Mouse (Mus musculus) CH12.LX (cell line): ENCODE measurements around the gene Ces1b. TPM values are rescaled to one million over a fixed set of nuclear protein-coding genes. Genes with fewer than 3 reads are reported as not detected.
A peak's percentile ranks its signal among the peaks of the same experiment; 100 is the strongest.

Source experiments
- DNase-seq: peaks from one replicate; pipeline ENCODE4 v3.0.0-alpha.2; 2013; ENCODE audit errors: extremely low read depth
- H3K27ac ChIP-seq: 2 replicates; pipeline ENCODE4 v1.5.1; 2012; ENCODE audit warnings: low read depth, mild to moderate bottlenecking, control low read depth, moderate library complexity; ENCODE audit not compliant: insufficient read depth
- H3K27me3 ChIP-seq: replicated peaks from 2 replicates; pipeline ENCODE3; 2012; ENCODE audit warnings: inconsistent platforms
- H3K36me3 ChIP-seq, 2 experiments: replicated peaks in 1 of 2; 2 replicates each; pipeline versions ENCODE3 to v1.6.1; 2012; ENCODE audit warnings: inconsistent platforms in 1 of 2, low read length in 1 of 2, mild to moderate bottlenecking in 1 of 2, mixed read lengths in 1 of 2, moderate library complexity in 1 of 2; ENCODE audit not compliant: control insufficient read depth in 1 of 2, insufficient read depth in 1 of 2
- H3K4me1 ChIP-seq, 2 experiments: 2 replicates each; pipeline ENCODE4 v1.6.1; 2012; ENCODE audit warnings: inconsistent platforms in 1 of 2, moderate library complexity in 1 of 2; ENCODE audit not compliant: insufficient read depth in 2 of 2, control insufficient read depth in 1 of 2
- H3K4me2 ChIP-seq: 2 replicates; pipeline ENCODE4 v1.6.1; 2012; ENCODE audit warnings: low read depth, mild to moderate bottlenecking, control low read depth; ENCODE audit not compliant: poor library complexity, insufficient read depth, severe bottlenecking
- H3K4me3 ChIP-seq, 3 experiments: fragments of 150-350 bp in 1 of 3; sonication (generic) in 1 of 3; replicated peaks in 1 of 3; 2 replicates each; pipeline versions ENCODE3 to v1.5.1; 2011 to 2012; ENCODE audit warnings: low read depth in 2 of 3, low read length in 2 of 3, mild to moderate bottlenecking in 2 of 3, moderate library complexity in 2 of 3, control low read depth in 1 of 3, improper control_type of control experiment in 1 of 3, inconsistent platforms in 1 of 3, mixed read lengths in 1 of 3; ENCODE audit not compliant: poor library complexity in 1 of 3
- H3K79me2 ChIP-seq: replicated peaks from 2 replicates; pipeline ENCODE4 v1.6.1; 2012; ENCODE audit warnings: mild to moderate bottlenecking, moderate library complexity; ENCODE audit not compliant: control insufficient read depth, poor library complexity, insufficient read depth, severe bottlenecking; ENCODE audit errors: extremely low read depth
- H3K9ac ChIP-seq: 2 replicates; pipeline ENCODE4 v1.6.1; 2012; ENCODE audit warnings: low read depth, mild to moderate bottlenecking, control low read depth, moderate library complexity; ENCODE audit not compliant: insufficient read depth
- H3K9me3 ChIP-seq: replicated peaks from 2 replicates; pipeline ENCODE3; 2012; ENCODE audit warnings: low read length, inconsistent platforms, mixed read lengths
- CTCF ChIP-seq, 2 experiments: IDR thresholded peaks in 1 of 2; conservative IDR thresholded peaks in 1 of 2; 2 replicates each; pipeline ENCODE4 v1.5.1; 2011 to 2012; ENCODE audit warnings: low read depth in 2 of 2, low read length in 2 of 2, improper control_type of control experiment in 1 of 2, inconsistent platforms in 1 of 2, mild to moderate bottlenecking in 1 of 2, moderate library complexity in 1 of 2
- IRF4 ChIP-seq: IDR thresholded peaks from 2 replicates; pipeline ENCODE4 v1.6.1; 2014; ENCODE audit warnings: low read depth, mild to moderate bottlenecking, inconsistent platforms, low read length, improper control_type of control experiment
- MAFK ChIP-seq: IDR thresholded peaks from 2 replicates; pipeline ENCODE4 v1.6.1; 2011; ENCODE audit warnings: low read length, improper control_type of control experiment; ENCODE audit not compliant: insufficient replicate concordance
- MEF2A ChIP-seq: IDR thresholded peaks from 2 replicates; pipeline ENCODE4 v1.6.1; 2014; ENCODE audit warnings: low read depth, mild to moderate bottlenecking, inconsistent platforms, low read length, improper control_type of control experiment, borderline replicate concordance
- MXI1 ChIP-seq: IDR thresholded peaks from 2 replicates; pipeline ENCODE4 v1.6.1; 2011; ENCODE audit warnings: mild to moderate bottlenecking, low read depth, low read length, improper control_type of control experiment
- NRF1 ChIP-seq: IDR thresholded peaks from 2 replicates; pipeline ENCODE4 v1.6.1; 2014; ENCODE audit warnings: low read depth, mild to moderate bottlenecking, inconsistent platforms, low read length, improper control_type of control experiment, moderate library complexity
- POLR2A ChIP-seq: IDR thresholded peaks from 2 replicates; pipeline ENCODE4 v1.6.1; 2011; ENCODE audit warnings: low read depth, mild to moderate bottlenecking, improper control_type of control experiment, low read length
- RAD21 ChIP-seq: IDR thresholded peaks from 2 replicates; pipeline ENCODE4 v1.6.1; 2011; ENCODE audit warnings: low read depth, mild to moderate bottlenecking, low read length, improper control_type of control experiment, moderate library complexity
- SIN3A ChIP-seq: IDR thresholded peaks from 2 replicates; pipeline ENCODE4 v1.6.1; 2012; ENCODE audit warnings: low read length, improper control_type of control experiment, inconsistent platforms
- SMC3 ChIP-seq: IDR thresholded peaks from 2 replicates; pipeline ENCODE4 v1.6.1; 2011; ENCODE audit warnings: low read depth, low read length, improper control_type of control experiment
- dilution Hi-C: fragments of 300-500 bp; cut with MboI; formaldehyde crosslinking; loops from 2 replicates; pipeline ENCODE4 v1.14.3; 2020; ENCODE audit warnings: low sequenced_read_pairs; ENCODE audit not compliant: extremely low pct_unique_long_range_greater_than_20kb, extremely low pct_ligation_motif_present
- in situ Hi-C: fragments of 300-500 bp; cut with MboI; formaldehyde crosslinking; loops from 3 replicates; pipeline ENCODE4 v1.14.3; 2019; ENCODE audit warnings: low sequenced_read_pairs, low pct_ligation_motif_present, low pct_unique_long_range_greater_than_20kb, mixed read lengths
- polyA plus RNA-seq: library from polyadenylated mRNA; unstranded; fragments of >175 nt; gene quantifications from 2 replicates; pipeline ENCODE4 v1.2.1, GENCODE M21; 2012; ENCODE audit warnings: low read depth; ENCODE audit not compliant: insufficient read length
- total RNA-seq, 2 experiments: library from RNA; depleted of rRNA; stranded (reverse); fragments of 300-350 nt in 1 of 2; fragments of >200 nt in 1 of 2; gene quantifications; 2 replicates each; pipeline ENCODE4 v1.2.3; 2012 to 2014

Ces1b gene
- total and polyA plus RNA-seq, 3 experiments = not detected

GRCm38 (mm10) chr8:93014300-93014699, 65.5 kb downstream of the Ces1b start:
- Histone ChIP-seq H3K9ac (no peak overlapping the region), H3K27me3 (no peaks in the 10 kb centered on the region), H3K9me3 (no peaks in the 10 kb centered on the region), H3K4me2 (no peak overlapping the region), H3K4me3 (no peak overlapping the region), H3K36me3 (no peaks in the 10 kb centered on the region), H3K27ac (no peak overlapping the region), H3K4me1 (no peaks in the 10 kb centered on the region), H3K79me2 (no peaks in the 10 kb centered on the region)
- TF ChIP-seq MEF2A (no peak), SIN3A (no peak), MXI1 (no peak), NRF1 (no peak), POLR2A (no peak), IRF4 (no peak), MAFK (no peak)
- in situ Hi-C loops (loop anchor here (25.0 kb wide), 2 partner anchors 1502 to 1827 kb away; partner anchors contain the start of gene Aktip), dilution Hi-C loops (no loop called here)
- no peak for DNase-seq

- no peaks in the 10 kb centered on the region for H3K4me1 ChIP-seq
- dilution Hi-C loops = no loop called here
- no peak overlapping the region for H3K4me3 ChIP-seq
- H3K36me3 ChIP-seq = no peaks in the 10 kb centered on the region
- DNase-seq = peak; percentile 3
- no peak overlapping the region for H3K4me2 ChIP-seq
- no peaks in the 10 kb centered on the region for H3K79me2 ChIP-seq
- no peaks in the 10 kb centered on the region for H3K27me3 ChIP-seq
- H3K27ac ChIP-seq = no peak overlapping the region
- 0 out of 4 replicates have a peak, but pooled peaks of 1 of the 2 experiments have one; percentile 1 for TF ChIP-seq CTCF (conservative IDR thresholded peaks at IDR 0.05 in 1 of 2, IDR thresholded peaks at IDR 0.05 in 1 of 2; ENCODE audit: low read depth in 2 of 2, low read length in 2 of 2)
- TF ChIP-seq SMC3 = no peak
- no peak overlapping the region for H3K9ac ChIP-seq
- in situ Hi-C loops = loop anchor here (25.0 kb wide), 2 partner anchors 1500 to 1825 kb away; partner anchors contain the start of gene Aktip
- H3K9me3 ChIP-seq = peaks cover 2% of the 10 kb centered on the region
These were observed 67.6 kb downstream of the Ces1b start for GRCm38 (mm10) chr8:93012226-93012625.

GRCm38 (mm10) chr8:93011439-93011838, 68.4 kb downstream of the Ces1b start:
- in situ Hi-C loops (loop anchor here (25.0 kb wide), 2 partner anchors 1499 to 1824 kb away; partner anchors contain the start of gene Aktip), dilution Hi-C loops (no loop called here)
- H3K36me3 ChIP-seq = no peaks in the 10 kb centered on the region
- no peak overlapping the region for H3K27ac ChIP-seq
- DNase-seq = peak; percentile 64
- no peak overlapping the region for H3K4me2 ChIP-seq
- H3K9ac ChIP-seq = no peak overlapping the region
- no peaks in the 10 kb centered on the region for H3K4me1 ChIP-seq
- TF ChIP-seq CTCF (conservative IDR thresholded peaks at IDR 0.05 in 1 of 2, IDR thresholded peaks at IDR 0.05 in 1 of 2; ENCODE audit: low read depth in 2 of 2, low read length in 2 of 2) (peak; percentile 80 to 81), SMC3 (peak; percentile 58), POLR2A (no peak), RAD21 (peak; percentile 70)
- TF ChIP-seq, all 38 proteins: peak for 3
- H3K4me3 ChIP-seq = no peak overlapping the region
- peaks cover 2% of the 10 kb centered on the region for H3K9me3 ChIP-seq
- H3K27me3 ChIP-seq = no peaks in the 10 kb centered on the region
- no peaks in the 10 kb centered on the region for H3K79me2 ChIP-seq
